In the genomic region with DNA sequence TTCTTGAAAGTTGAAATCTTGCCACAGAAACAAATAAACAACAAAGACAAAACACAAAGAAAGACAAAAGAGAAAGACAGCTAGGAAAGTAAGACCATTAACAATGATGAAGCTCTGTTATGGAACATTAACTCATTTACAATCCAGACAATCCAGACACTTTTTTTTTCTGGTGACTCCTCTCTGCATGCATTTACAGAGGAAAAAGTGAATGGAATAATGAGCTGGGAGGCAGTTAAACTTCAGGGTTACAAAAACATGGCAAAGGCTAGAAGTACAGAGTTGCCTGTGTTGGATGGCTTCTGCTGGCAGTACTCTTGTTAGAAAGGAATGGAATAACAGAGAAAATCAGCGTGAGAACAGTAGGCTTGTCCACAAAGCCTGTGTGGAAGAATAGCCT, we compare ENCODE assay signal across 21 mouse cellular contexts.
"Had no signal": no experiment of that assay in that cellular context is flagged by ENCODE, and none has a peak within 500 bp of the region (broad histone marks: within the 10 kb centered on the region; RNA-seq: fewer than 3 reads in every experiment).

No protein-coding gene starts in this region.

- H3K4me2 ChIP-seq: lung, embryonic 14.5 days; midbrain, embryonic 11.5 days; midbrain, embryonic 13.5 days; neural tube, embryonic 13.5 days; neural tube, embryonic 15.5 days; stomach, embryonic 15.5 days had no signal

- ATAC-seq: midbrain, embryonic 13.5 days; midbrain, embryonic 16.5 days had no signal

- H3K9me3 ChIP-seq: midbrain, embryonic 13.5 days; neural tube, embryonic 13.5 days; neural tube, embryonic 15.5 days; stomach, embryonic 15.5 days had no signal

- H3K36me3 ChIP-seq: midbrain, embryonic 13.5 days; neural tube, embryonic 13.5 days; neural tube, embryonic 15.5 days; stomach, embryonic 15.5 days had no signal

- H3K9ac ChIP-seq: liver, embryonic 14.5 days; lung, embryonic 14.5 days; midbrain, embryonic 13.5 days; neural tube, embryonic 13.5 days; neural tube, embryonic 15.5 days; stomach, embryonic 15.5 days had no signal

- H3K27ac ChIP-seq: liver, embryonic 14.5 days; midbrain, embryonic 13.5 days; neural tube, embryonic 13.5 days; neural tube, embryonic 15.5 days; stomach, embryonic 15.5 days; stomach, postnatal 0 days had no signal

- H3K27me3 ChIP-seq: midbrain, embryonic 13.5 days; neural tube, embryonic 13.5 days; neural tube, embryonic 15.5 days; stomach, embryonic 15.5 days had no signal

- H3K4me1 ChIP-seq: midbrain, embryonic 13.5 days; neural tube, embryonic 15.5 days; stomach, embryonic 15.5 days had no signal

- H3K4me3 ChIP-seq: midbrain, embryonic 13.5 days; myocyte; neural tube, embryonic 13.5 days; neural tube, embryonic 15.5 days; stomach, embryonic 15.5 days had no signal

- DNase-seq: lung, adult 18-20 months; lung, embryonic 14.5 days; lung, postnatal 14 days; lung, postnatal 4 days; retina, postnatal 1 day; right cerebral cortex, adult 18-20 months; right cerebral cortex, postnatal 25 days; right cerebral cortex, postnatal 4 days; spleen, adult 18-20 months; thymus, adult 2 months; thymus, postnatal 25 days; thymus, postnatal 4 days had no signal
